Mouse (Mus musculus) intestine, embryonic 14.5 days (tissue): ENCODE measurements around the gene Necab2. TPM values are rescaled to one million over a fixed set of nuclear protein-coding genes. Genes with fewer than 3 reads are reported as not detected.

Source experiments
- ATAC-seq: fragments of 200-750 bp; cut with Nextera tagmentation; replicated peaks from 2 replicates; pipeline ENCODE4 v1.8.0; 2017; ENCODE audit warnings: low read depth, moderate number of reproducible peaks, moderate TSS enrichment, moderate library complexity; ENCODE audit not compliant: low FRiP score, low TSS enrichment
- DNase-seq: peaks from one replicate; pipeline ENCODE4 v3.0.0-alpha.2; 2018; ENCODE audit warnings: low spot score
- H3K27ac ChIP-seq: fragments of 300-500 bp; sonication (generic); 2 replicates; pipeline ENCODE4 v1.5.1; 2014; ENCODE audit warnings: low read depth, mild to moderate bottlenecking, control low read depth
- H3K27me3 ChIP-seq: fragments of 300-500 bp; sonication (generic); replicated peaks from 2 replicates; pipeline ENCODE4 v1.6.1; 2014; ENCODE audit warnings: low read length, control low read depth; ENCODE audit not compliant: control insufficient read depth, insufficient read depth
- H3K36me3 ChIP-seq: fragments of 300-500 bp; sonication (generic); 2 replicates; pipeline ENCODE4 v1.6.1; 2014; ENCODE audit warnings: low read length, control low read depth; ENCODE audit not compliant: control insufficient read depth, insufficient read depth
- H3K4me1 ChIP-seq: fragments of 300-500 bp; sonication (generic); replicated peaks from 2 replicates; pipeline ENCODE4 v1.6.1; 2014; ENCODE audit warnings: low read length, control low read depth, mixed read lengths; ENCODE audit not compliant: control insufficient read depth, insufficient read depth
- H3K4me2 ChIP-seq: fragments of 300-500 bp; sonication (generic); 2 replicates; pipeline ENCODE4 v1.6.1; 2014; ENCODE audit warnings: low read length
- H3K4me3 ChIP-seq: fragments of 300-500 bp; sonication (generic); 2 replicates; pipeline ENCODE4 v1.5.1; 2014; ENCODE audit warnings: low read depth, low read length, control low read depth, mixed read lengths
- H3K9ac ChIP-seq: fragments of 300-500 bp; sonication (generic); 2 replicates; pipeline ENCODE4 v1.6.1; 2014; ENCODE audit warnings: mild to moderate bottlenecking, low read length
- H3K9me3 ChIP-seq: fragments of 300-500 bp; sonication (generic); 2 replicates; pipeline ENCODE4 v1.6.1; 2016; ENCODE audit warnings: low read length, control low read depth; ENCODE audit not compliant: control insufficient read depth
- WGBS: fragments of 180-500 bp; shearing (Covaris S2); extraction: QIAGEN DNeasy Blood & Tissue Kit; methylation state at CpG from one replicate; pipeline ENCODE4 v1.1.7; 2014; 5-methylcytosine and 5-hydroxymethylcytosine counted together
- polyA plus RNA-seq: library from polyadenylated mRNA; unstranded; fragments of >200 nt; fragmentation: Nextera tagmentation; extraction: Ambion mirVana; gene quantifications from 2 replicates; pipeline ENCODE4 v1.2.1, GENCODE M21; 2014

Gene Necab2
- polyA plus RNA-seq, 1 experiment from 2014 or later: 2.4 TPM

DNA sequence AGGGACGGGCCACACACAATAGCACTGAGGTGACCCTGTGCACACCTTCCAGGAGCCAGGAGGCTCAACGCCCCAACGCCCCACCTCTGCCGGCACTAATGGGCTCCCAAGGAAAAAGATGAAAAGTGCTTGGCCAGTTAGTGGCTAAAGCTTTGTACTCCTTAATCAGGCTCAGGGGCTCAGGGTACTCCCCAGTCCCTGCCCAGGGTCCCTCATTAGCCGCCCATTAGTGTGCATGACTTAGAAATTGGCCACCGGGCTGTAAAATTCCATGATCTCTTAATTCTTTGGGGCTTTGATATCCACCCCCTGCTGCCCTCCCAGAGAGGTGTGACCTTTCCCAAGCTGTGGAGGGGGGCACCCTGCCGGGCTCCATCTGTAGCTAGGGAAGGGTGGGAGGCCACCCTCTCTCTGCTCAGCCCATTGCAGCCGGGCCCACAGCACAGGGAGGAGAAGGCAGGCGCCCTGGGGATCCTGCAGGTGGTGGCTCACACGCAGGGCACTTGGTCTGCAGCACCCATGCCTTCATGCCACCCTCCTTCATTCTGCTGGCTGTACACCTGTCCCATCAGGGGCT lies 56.8 kb downstream of the Necab2 start:
- Histone ChIP-seq H3K27me3 (no peaks in the 10 kb centered on the region), H3K4me2 (no peak overlapping the region), H3K27ac (no peak overlapping the region), H3K9ac (no peak overlapping the region), H3K4me3 (no peak overlapping the region), H3K9me3 (no peaks in the 10 kb centered on the region), H3K36me3 (peaks cover 29% of the 10 kb centered on the region), H3K4me1 (no peaks in the 10 kb centered on the region)
- ATAC-seq: no peak
- no peak for DNase-seq
- WGBS: 41% methylated on average over 10 of the region's 10 CpGs

DNA sequence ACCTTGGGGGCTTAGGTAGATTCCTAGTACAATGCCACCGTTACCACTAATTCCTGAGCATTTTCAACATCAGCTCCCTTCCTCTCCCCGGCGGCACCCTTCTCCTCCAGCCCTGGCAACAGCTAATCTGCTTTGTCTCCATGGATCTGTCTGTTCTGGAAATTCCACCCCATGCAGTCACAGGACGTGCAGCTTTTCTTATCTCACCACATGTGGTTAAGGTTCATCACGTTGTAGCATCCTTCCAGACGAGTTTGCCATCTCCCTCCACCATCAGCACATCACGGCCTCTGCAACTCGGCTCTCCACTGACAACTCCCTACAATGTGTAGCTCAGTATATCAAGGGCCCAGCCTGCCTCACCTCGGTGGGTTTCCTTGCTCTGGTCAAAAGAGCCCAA lies 59.0 kb downstream of the Necab2 start:
- Histone ChIP-seq H3K27me3 (no peaks in the 10 kb centered on the region), H3K36me3 (peaks cover 51% of the 10 kb centered on the region)

DNA sequence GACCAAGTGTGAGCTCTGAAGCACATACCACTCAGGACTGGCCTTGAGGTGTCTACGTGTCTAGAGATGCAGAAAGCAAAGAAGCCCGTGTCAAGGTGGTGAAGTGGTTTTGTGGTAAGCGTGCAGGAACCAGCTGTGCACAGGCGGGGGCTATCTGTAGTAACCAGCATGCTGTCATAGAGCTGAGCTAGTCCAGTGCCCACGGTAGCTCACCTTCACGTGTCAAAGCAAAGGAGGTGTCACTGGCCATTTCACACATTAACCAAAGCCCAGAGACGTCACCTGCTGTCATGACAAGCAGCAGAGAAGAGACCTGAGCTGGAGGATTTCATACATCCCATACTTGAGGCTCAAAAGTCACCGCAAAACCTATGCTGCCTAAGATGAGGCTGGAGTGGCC lies 59.6 kb downstream of the Necab2 start:
- Histone ChIP-seq H3K27me3 (no peaks in the 10 kb centered on the region), H3K27ac (no peak overlapping the region), H3K9ac (no peak overlapping the region), H3K9me3 (no peaks in the 10 kb centered on the region), H3K4me1 (no peaks in the 10 kb centered on the region), H3K4me2 (no peak overlapping the region), H3K36me3 (peaks cover 56% of the 10 kb centered on the region), H3K4me3 (no peak overlapping the region)
- no peak for ATAC-seq
- 78% methylated on average over 8 of the region's 8 CpGs for WGBS
- DNase-seq: no peak

More for the DNA sequence above, 59.0 kb downstream of the Necab2 start:
- no peak for DNase-seq
- Histone ChIP-seq H3K4me2 (no peak overlapping the region), H3K9me3 (no peaks in the 10 kb centered on the region), H3K4me1 (no peaks in the 10 kb centered on the region), H3K9ac (no peak overlapping the region), H3K27ac (no peak overlapping the region), H3K4me3 (no peak overlapping the region)
- no peak for ATAC-seq
- 44% methylated on average over 9 of the region's 9 CpGs for WGBS

DNA sequence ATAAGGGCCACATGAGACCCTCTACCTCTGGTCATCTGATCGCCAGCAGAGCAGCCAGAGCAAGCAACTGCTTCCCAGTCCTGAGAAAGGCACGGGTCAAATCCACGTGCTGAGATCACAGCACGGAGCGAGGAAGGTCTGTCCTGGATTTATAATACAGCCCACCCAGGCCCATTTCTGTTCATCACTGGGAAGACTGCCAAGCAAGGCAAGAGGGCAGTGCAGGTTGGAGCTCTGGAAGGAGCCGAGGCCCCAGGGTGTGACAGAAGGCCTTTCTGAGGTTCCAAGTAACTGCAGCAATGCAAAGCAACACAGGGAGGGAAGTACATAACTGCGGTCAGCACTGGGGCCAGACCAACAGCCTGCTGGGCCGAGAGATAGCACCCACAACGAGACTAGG lies 64.0 kb downstream of the Necab2 start:
- Histone ChIP-seq H3K27me3 (no peaks in the 10 kb centered on the region), H3K9ac (no peak overlapping the region), H3K9me3 (no peaks in the 10 kb centered on the region), H3K4me2 (no peak overlapping the region), H3K36me3 (peaks cover 95% of the 10 kb centered on the region), H3K27ac (no peak overlapping the region), H3K4me3 (no peak overlapping the region), H3K4me1 (no peaks in the 10 kb centered on the region)
- ATAC-seq (no peak), DNase-seq (no peak)
- WGBS: 84% methylated on average over 9 of the region's 9 CpGs

DNA sequence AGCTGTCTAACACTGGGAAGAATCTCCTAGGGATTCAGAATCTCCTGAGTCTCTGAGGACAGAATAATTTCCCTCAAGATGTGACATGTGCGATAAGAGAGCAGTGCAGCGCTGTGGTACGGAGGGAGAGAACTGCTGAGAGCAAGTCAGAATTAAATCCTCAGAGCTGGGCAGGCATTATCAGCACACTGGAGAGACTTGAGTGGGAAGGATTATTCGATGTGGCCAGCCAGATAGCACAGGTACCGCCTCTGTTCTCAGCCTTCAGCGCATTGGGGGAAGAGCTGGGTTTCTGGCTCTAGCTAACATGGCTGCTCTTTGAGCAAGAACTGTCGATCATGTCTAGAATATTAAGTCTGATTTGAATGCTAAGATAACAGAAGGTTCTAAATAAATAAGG lies 65.2 kb downstream of the Necab2 start:
- H3K9me3 ChIP-seq: no peaks in the 10 kb centered on the region
- peaks cover 95% of the 10 kb centered on the region for H3K36me3 ChIP-seq
- ATAC-seq (no peak), DNase-seq (no peak)
- H3K9ac ChIP-seq: no peak overlapping the region
- H3K4me1 ChIP-seq: no peaks in the 10 kb centered on the region
- H3K27me3 ChIP-seq: no peaks in the 10 kb centered on the region
- H3K4me2 ChIP-seq: no peak overlapping the region
- no peak overlapping the region for H3K4me3 ChIP-seq
- WGBS: 94% methylated on average over 7 of the region's 7 CpGs
- no peak overlapping the region for H3K27ac ChIP-seq

DNA sequence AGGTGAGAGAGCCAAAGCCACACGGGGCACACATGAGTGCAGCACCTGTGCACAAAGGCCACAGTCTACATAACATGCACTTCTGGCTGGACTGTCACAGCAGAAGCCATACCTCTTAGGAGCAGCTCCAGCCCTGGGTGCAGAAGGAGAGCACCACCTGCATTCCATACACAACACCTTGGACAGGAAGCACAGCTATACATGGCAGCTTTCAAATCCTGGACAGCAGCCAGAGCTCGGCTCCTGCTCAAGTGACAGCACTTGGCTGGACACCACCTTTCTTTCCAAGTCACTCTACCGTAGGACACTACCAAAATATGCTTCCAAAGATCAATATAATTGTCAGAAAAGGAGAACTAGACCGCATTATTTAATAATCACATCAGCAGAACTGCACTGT lies 66.9 kb downstream of the Necab2 start:
- H3K27ac ChIP-seq: no peak overlapping the region
- H3K4me1 ChIP-seq: no peaks in the 10 kb centered on the region
- peaks cover 99% of the 10 kb centered on the region for H3K36me3 ChIP-seq
- WGBS: 81% methylated on average over 4 of the region's 4 CpGs
- H3K4me2 ChIP-seq: no peak overlapping the region
- H3K9me3 ChIP-seq: no peaks in the 10 kb centered on the region
- no peak overlapping the region for H3K9ac ChIP-seq
- DNase-seq (no peak), ATAC-seq (no peak)
- no peaks in the 10 kb centered on the region for H3K27me3 ChIP-seq
- H3K4me3 ChIP-seq: no peak overlapping the region

DNA sequence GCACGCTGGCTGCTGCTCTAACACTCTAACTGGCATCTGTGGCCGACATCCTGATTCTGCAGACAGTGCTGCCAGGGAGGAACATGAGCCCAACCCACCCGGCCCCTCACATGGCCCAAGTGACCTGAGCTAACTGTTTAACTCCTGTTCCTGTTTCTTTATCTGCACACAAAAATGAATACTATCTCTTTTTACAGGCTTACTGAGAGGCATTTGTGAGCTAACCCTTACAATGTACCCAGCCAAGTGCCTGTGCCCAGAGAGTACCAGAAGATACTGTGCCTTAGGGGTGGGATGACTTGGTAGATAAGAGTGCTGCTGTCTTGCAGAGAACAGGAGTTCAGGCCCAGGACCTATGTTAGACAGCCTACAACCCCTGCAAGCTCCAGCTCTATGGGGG lies 68.4 kb downstream of the Necab2 start:
- WGBS: 84% methylated on average over 3 of the region's 3 CpGs
- H3K4me2 ChIP-seq: no peak overlapping the region
- H3K9ac ChIP-seq: no peak overlapping the region
- DNase-seq (no peak), ATAC-seq (no peak)
- H3K4me3 ChIP-seq: no peak overlapping the region
- H3K9me3 ChIP-seq: no peaks in the 10 kb centered on the region
- H3K27me3 ChIP-seq: no peaks in the 10 kb centered on the region
- peaks cover 99% of the 10 kb centered on the region for H3K36me3 ChIP-seq
- no peak overlapping the region for H3K27ac ChIP-seq
- no peaks in the 10 kb centered on the region for H3K4me1 ChIP-seq

DNA sequence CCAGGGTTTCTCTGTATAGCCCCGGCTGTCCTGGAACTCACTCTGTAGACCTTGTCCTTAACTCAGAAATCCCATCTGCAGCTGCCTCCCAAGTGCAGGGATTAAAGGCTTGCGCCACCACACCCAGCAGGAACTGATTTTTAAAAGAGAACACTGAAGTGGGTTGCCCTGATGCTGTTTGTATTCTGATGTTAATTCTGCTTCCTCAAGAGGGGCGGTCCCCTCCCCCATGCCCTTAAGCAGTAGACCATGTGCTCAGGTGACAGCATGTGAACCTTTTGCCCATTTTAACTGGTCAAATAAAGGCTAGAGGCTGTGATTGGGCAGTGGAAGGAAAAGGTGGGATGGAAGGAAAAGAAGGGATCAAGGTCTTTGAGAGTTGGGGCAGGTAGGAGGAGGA lies 69.2 kb downstream of the Necab2 start:
- 74% methylated on average over 3 of the region's 3 CpGs for WGBS
- H3K27me3 ChIP-seq: no peaks in the 10 kb centered on the region
- H3K36me3 ChIP-seq: peaks cover 99% of the 10 kb centered on the region

DNA sequence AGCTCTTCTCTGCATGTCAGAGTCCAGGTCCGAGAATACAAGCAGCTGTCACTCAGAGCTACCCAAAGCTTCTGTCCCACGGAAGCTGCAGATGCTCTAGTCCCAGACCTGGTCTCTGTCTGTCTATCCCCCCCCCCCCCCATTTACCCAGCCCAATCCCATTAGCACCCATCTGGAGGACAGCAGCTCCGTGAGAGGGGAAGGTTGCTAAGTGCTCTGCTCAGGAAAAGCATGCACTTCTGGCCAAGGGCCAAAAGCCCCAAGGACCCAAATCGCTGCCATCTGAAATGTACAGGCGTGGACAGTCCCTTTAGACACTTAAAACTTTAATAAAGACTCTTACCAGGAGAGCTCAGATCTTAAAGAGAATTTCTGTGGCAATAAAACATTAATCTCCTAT lies 70.2 kb downstream of the Necab2 start:
- ATAC-seq (no peak), DNase-seq (no peak)
- Histone ChIP-seq H3K27ac (no peak overlapping the region), H3K36me3 (peaks cover 100% of the 10 kb centered on the region), H3K9me3 (no peaks in the 10 kb centered on the region), H3K27me3 (no peaks in the 10 kb centered on the region), H3K4me2 (no peak overlapping the region), H3K9ac (no peak overlapping the region), H3K4me3 (no peak overlapping the region), H3K4me1 (no peaks in the 10 kb centered on the region)
- WGBS: 70% methylated on average over 5 of the region's 5 CpGs

More for the DNA sequence above, 69.2 kb downstream of the Necab2 start:
- ATAC-seq (no peak), DNase-seq (no peak)
- Histone ChIP-seq H3K4me2 (no peak overlapping the region), H3K9me3 (no peaks in the 10 kb centered on the region), H3K4me1 (no peaks in the 10 kb centered on the region), H3K4me3 (no peak overlapping the region), H3K9ac (no peak overlapping the region), H3K27ac (no peak overlapping the region)
